Mouse (Mus musculus) heart, embryonic 12.5 days (tissue): Measurements from ENCODE around the gene Bloc1s2. TPM values are rescaled to one million over a fixed set of nuclear protein-coding genes. Genes with fewer than 3 reads are reported as not detected.

Experiments used
- ATAC-seq: fragments of 200-750 bp; cut with Nextera tagmentation; 2 replicates; pipeline ENCODE4 v1.8.0; 2017; ENCODE audit warnings: moderate TSS enrichment, moderate library complexity; ENCODE audit not compliant: insufficient number of reproducible peaks, low FRiP score
- H3K27ac ChIP-seq: fragments of 300-500 bp; sonication (generic); 2 replicates; pipeline ENCODE4 v1.5.1; 2016; ENCODE audit warnings: mild to moderate bottlenecking, moderate library complexity; ENCODE audit not compliant: poor library complexity, severe bottlenecking
- H3K27me3 ChIP-seq: fragments of 300-500 bp; sonication (generic); replicated peaks from 2 replicates; pipeline ENCODE4 v1.6.1; 2016; ENCODE audit warnings: mild to moderate bottlenecking, moderate library complexity
- H3K36me3 ChIP-seq: fragments of 300-500 bp; sonication (generic); 2 replicates; pipeline ENCODE4 v1.6.1; 2016; ENCODE audit warnings: mild to moderate bottlenecking, moderate library complexity
- H3K4me1 ChIP-seq: fragments of 300-500 bp; sonication (generic); replicated peaks from 2 replicates; pipeline ENCODE4 v1.6.1; 2016; ENCODE audit warnings: mild to moderate bottlenecking
- H3K4me2 ChIP-seq: fragments of 300-500 bp; sonication (generic); 2 replicates; pipeline ENCODE4 v1.6.1; 2016; ENCODE audit warnings: mild to moderate bottlenecking, moderate library complexity
- H3K4me3 ChIP-seq: fragments of 300-500 bp; sonication (generic); 2 replicates; pipeline ENCODE4 v1.5.1; 2016; ENCODE audit warnings: mild to moderate bottlenecking
- H3K9ac ChIP-seq: fragments of 300-500 bp; sonication (generic); 2 replicates; pipeline ENCODE4 v1.6.1; 2016; ENCODE audit warnings: mild to moderate bottlenecking, moderate library complexity
- H3K9me3 ChIP-seq: fragments of 300-500 bp; sonication (generic); replicated peaks from 2 replicates; pipeline ENCODE4 v1.6.1; 2016; ENCODE audit warnings: mild to moderate bottlenecking, moderate library complexity
- polyA plus RNA-seq: library from polyadenylated mRNA; unstranded; fragments of >200 nt; fragmentation: Nextera tagmentation; extraction: Ambion mirVana; gene quantifications from 2 replicates; pipeline ENCODE4 v1.2.1, GENCODE M21; 2016

Gene Bloc1s2
- polyA plus RNA-seq, 1 experiment from 2014 or later, result 63.0 TPM

DNA sequence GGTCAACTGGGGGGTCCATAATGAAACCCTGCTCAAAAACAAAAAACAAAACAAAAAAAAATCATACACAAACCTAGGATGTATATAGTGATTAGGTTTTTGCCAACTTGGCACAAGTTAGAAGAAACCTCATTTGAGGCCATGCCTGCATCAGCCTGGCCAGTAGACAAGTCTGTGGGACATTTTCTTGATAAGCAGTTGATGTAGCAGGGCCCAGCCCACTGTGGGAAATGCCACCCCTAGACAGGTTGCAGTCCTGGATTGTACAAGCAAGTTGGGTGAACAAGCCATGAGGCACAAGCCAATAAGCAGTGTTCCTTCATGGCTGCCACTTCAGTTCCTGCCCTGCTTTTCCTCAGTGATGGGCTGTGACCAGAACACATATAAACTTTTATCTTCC is 45.4 kb downstream of the Bloc1s2 start:
- Histone ChIP-seq H3K36me3 (peaks cover 32% of the 10 kb centered on the region), H3K27me3 (no peaks in the 10 kb centered on the region), H3K4me2 (no peak overlapping the region), H3K27ac (no peak overlapping the region), H3K9me3 (no peaks in the 10 kb centered on the region), H3K4me3 (no peak overlapping the region), H3K9ac (no peak overlapping the region), H3K4me1 (no peaks in the 10 kb centered on the region)
- ATAC-seq, result no peak

Other genes with a start within 250 kb of the Bloc1s2 start
- gene Dnmbp, start 206.3 kb downstream of the Bloc1s2 start, polyA plus RNA-seq, result 11.8 and 11.9 TPM in 2 replicates
- 0.86 and 1.6 TPM in 2 replicates for gene Cpn1, start 159.9 kb downstream of the Bloc1s2 start, polyA plus RNA-seq
- gene Cyp2c23, start 117.2 kb downstream of the Bloc1s2 start, polyA plus RNA-seq, result 0.09 TPM in 2 replicates
- gene Erlin1, start 76.7 kb downstream of the Bloc1s2 start, polyA plus RNA-seq, result 18.5 and 18.7 TPM in 2 replicates
- 36.3 and 37.4 TPM in 2 replicates for gene Chuk, start 39.0 kb downstream of the Bloc1s2 start, polyA plus RNA-seq
- 19.1 and 19.7 TPM in 2 replicates for gene Cwf19l1, start 10.6 kb downstream of the Bloc1s2 start, polyA plus RNA-seq
- not detected in 2 replicates for gene Pkd2l1, start 46.0 kb upstream of the Bloc1s2 start, polyA plus RNA-seq
- gene Scd3, start 56.8 kb upstream of the Bloc1s2 start, polyA plus RNA-seq, result not detected in 2 replicates
- gene Scd2, start 147.2 kb upstream of the Bloc1s2 start, polyA plus RNA-seq, result 216 and 231 TPM in 2 replicates
- 0.29 and 0.42 TPM in 2 replicates for gene Scd4, start 186.6 kb upstream of the Bloc1s2 start, polyA plus RNA-seq